Mouse (Mus musculus): Measurements from ENCODE around the gene Frrs1. TPM values are rescaled to one million over a fixed set of nuclear protein-coding genes. Genes with fewer than 3 reads are reported as not detected.
"Not testable (repeated sequence)": the region's sequence is repeated elsewhere in the genome, so short reads cannot be mapped to it uniquely, and the experiment has no call there.

The Frrs1 gene
- total RNA-seq (2021), result 1 to 10 TPM; 1.5 to 1.7 TPM
- long read RNA-seq, experiment 1, partial matches to known transcripts, result 0 of 1 reads
- long read RNA-seq, experiment 1, other reads (novel, unspliced or antisense), result 1 of 1 reads
- long read RNA-seq, experiment 2, partial matches to known transcripts, result 0 of 1 reads
- long read RNA-seq, experiment 2, other reads (novel, unspliced or antisense), result 1 of 1 reads

DNA sequence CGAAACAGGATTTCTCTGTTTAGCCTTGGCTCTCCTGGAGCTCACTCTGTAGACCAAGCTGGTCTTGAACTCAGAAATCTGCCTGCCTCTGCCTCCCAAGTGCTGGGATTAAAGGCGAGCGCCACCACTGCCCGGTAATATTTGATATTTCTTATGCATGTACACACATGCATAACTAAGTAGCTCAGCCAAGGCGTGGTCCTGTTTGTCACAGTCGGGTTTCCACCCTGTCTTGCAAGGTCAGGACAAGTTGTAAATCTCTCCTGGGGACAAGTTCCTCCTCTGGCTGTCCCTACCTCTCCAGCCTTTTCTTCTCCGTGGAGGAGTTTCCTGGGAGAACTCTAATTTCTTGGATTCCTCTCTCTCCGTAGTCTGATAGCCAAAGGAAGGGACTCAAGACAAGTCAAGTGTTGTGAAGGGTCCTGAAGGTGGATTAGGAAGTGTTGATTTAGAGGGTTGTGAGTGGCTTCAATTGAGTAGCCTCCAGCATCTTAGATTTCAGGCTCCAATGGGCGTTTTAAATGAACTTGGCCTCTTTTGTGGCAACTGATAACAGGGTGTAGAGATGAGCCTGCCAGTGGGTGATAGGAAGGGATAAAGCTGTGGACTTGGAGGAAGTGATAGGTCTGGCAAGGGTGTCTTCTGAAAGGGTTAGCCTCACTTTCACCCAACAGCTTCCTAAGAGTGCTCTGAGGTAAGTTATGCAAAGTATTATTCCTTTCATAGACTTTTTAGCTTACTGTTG lies at the start of gene Frrs1:
TSS of gene Frrs1 (plus strand) at position 524 of the 745 bp plus-strand sequence.
- DNase-seq (ENCODE audit: low spot score in 2 of 2), result no peak

DNA sequence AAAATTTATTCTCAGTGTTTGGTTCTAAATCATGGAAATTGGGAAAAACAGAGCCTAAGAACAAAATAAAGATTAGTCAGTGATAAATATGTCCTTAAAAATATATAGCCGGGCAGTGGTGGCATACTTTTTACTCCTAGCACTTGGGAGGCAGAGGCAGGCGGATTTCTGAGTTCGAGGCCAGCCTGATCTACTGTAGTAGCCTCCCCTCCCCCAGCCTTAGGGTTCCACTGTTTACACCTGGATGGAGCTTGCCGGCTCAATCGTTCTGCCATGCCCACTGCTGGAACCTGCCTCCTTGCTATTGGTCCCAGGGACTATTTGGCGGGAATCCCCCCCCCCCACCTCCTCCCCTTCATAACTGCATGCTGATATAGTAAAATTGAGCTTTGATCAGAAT lies 48.9 kb upstream of the Frrs1 start:
- not testable (repeated sequence) for DNase-seq (ENCODE audit: low spot score in 2 of 2)

DNA sequence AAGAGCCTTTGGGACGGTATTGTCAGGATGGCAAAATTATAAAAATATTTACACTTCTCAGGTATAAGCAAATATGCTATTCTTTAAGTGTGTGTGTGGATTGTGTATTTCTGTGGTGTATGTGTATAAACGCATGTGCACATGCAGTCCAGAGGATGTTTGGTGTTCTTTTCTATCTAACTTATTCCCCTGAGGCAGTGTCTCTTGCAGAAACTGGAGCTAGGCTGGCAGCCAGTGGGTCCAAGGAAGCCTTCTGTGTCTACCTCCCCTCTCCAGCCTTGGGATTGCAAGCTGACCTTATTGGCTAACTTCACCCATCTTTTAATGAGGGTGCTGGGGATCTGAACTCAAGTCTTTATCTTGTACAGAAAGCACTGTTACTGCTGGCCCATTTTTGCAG lies 46.3 kb upstream of the Frrs1 start:
- DNase-seq (ENCODE audit: low spot score in 2 of 2), result no peak

DNA sequence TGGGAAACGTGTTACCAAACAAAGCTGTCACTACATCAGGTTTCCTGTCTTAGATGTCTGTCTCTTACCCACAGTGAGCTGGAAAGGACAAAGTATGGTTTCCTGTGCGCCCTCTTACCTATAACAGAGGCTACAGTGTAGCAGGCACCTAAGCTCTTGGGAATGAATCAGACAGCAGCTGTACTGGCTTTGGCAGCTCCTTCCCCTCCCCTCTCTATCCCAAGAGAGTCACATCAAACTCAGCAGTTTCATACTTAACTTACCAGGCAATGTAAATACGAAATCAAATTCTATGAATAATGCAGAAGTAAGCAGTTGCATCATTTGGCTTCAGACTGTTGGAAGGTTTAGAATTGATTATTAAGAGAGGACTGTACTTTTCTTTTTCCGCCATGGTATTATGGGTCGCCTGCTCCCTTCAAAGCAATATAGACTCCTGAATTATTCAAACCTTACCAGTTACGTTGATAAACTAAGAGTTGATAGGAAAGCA lies 43.9 kb upstream of the Frrs1 start:
- no peak for DNase-seq (ENCODE audit: low spot score in 2 of 2)

DNA sequence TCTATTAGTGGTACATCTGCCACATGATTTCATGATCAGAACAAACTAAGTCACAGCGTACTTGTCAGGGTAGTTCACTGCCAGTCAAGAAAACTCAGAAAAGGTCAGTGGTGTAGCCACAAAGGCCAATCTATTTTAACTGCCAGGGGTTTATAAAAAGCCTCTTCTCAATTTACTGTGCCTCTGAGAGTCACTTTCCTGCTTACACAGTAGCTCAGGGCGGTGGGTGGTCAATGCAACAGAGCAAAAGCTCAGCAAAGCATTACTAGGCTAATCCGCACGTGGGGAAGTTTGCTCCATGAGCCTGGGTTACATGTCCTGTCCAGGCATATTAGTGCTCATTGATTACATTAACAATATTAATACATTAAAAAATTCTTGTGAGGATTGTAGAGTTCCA lies 43.3 kb upstream of the Frrs1 start:
- no peak for DNase-seq (ENCODE audit: low spot score in 2 of 2)

DNA sequence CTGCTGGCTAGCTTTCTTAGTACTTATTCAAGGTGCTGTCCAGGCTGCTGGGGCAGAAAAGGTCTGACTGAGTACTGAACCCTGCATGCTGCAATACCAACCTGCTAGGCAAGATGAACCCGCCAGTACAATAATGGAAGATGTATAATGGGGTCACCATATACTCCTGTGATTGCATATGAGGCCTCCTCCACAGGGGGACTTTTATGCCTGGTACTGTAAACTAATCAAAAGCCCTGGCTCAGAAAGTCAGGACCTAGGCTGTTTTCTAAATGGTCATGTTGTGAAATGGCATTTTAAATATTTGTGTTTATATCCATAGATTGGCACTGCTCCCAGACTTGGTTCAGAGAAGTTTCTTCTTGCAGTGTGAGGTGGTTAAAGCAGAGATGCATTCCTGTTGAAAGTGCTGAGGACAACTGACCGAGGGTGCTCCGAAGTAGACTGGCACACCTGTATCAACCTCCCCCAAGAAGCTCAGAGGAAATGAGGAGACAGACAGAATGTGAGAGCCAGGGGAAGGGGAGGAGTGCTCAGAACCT lies 42.5 kb upstream of the Frrs1 start:
- DNase-seq (ENCODE audit: low spot score in 2 of 2), result no peak

DNA sequence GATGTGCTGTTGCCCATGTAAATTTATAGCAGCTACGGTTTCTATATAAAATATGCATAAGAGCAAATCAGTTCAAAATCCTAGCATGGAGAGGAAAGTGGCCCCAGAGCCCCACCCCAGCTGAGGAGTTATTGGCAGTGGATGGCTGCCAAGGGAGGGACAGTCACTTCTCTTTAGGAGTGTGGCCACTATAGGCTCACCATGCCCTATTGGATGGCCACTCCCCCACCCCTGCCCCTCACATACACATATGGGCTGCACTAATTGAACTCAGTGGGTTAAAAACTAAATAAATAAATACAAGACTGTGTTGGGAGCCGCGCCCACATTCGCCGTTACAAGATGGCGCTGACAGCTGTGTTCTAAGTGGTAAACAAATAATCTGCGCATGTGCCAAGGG lies 42.0 kb upstream of the Frrs1 start:
- DNase-seq (ENCODE audit: low spot score in 2 of 2), result no peak

DNA sequence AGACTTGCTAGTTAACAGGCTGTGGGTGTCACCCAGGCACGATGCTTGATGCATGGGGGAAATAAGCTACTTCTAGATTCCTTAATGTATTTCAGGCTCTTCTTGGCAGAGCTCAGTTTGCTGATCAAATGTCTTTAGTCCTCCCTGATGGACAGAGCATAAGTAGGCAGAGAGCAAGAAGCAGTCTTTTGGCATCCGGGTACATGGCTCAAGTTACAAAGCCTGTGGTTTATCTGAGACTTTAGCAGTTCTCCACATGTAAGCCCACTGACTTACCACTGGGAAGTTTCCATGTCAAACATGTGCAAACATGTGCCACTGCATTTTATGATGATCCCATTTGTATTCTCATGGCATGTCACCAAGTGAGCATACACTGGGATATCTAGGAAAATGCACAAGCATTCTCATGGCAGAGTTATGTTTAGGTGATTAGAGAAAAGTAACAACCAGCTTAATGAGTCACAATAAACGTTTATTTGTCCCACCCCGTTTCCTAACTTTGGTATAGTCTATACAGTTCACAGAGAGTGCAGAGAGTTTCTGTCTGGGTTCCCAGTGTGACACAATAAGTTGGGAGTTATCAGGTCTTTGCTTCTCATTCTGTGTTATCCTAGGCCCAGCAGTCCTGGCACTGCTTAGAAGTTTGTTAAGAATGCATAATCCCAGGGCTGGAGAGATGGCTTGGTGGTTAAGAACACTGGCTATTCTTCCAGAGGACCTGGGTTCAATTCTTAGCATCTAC lies 32.6 kb upstream of the Frrs1 start:
- DNase-seq (ENCODE audit: low spot score in 2 of 2), result no peak

DNA sequence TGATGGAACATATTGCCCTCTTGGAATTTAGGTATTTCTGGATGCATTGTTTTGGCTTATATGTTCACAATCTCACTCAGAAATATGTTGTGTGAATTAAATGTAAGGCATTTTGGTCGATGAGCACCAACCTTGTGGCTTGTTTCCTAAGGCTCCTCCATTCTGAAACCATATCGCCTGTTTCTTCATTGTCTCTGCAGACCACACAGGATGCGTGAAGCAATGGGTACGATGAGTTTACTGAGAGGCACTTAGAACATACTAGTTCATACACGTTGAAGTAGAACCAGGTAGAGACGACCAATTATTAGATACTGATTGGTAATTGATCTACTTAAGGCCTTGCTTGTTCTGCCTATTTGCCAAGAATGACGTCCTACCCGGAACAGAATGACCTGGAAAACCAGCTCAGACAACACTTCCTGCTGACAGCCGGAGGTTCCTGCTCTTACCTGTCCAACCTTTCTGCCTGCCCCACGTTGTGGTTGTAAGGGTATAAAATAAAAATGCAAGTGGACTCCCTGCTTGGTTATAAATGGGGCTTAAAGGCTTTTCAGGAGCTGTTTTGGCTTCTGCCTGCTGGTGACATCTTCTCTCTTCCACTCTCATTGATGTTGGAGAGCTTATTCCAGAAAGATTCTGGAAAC lies 29.9 kb upstream of the Frrs1 start:
- DNase-seq (ENCODE audit: low spot score in 2 of 2), result no peak

DNA sequence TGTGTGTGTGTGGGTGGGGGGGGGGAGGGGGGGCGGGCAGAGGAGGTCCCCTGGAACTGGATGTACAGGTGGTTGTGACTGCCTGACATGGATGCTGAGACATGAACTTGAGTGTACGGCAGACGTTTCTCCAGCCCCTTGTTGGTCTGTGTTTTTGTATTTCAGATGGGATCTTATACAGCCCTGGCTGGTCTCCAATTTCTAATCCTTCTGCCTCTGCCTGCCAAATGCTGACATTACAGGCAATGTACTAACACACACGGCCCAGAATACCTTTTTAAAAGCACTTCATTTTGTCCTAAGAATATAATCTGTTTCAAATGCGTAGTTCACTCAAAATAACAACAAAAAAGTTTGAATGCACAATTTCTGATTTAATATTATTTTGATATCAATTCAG lies 27.9 kb upstream of the Frrs1 start:
- DNase-seq (ENCODE audit: low spot score in 2 of 2), result no peak

DNA sequence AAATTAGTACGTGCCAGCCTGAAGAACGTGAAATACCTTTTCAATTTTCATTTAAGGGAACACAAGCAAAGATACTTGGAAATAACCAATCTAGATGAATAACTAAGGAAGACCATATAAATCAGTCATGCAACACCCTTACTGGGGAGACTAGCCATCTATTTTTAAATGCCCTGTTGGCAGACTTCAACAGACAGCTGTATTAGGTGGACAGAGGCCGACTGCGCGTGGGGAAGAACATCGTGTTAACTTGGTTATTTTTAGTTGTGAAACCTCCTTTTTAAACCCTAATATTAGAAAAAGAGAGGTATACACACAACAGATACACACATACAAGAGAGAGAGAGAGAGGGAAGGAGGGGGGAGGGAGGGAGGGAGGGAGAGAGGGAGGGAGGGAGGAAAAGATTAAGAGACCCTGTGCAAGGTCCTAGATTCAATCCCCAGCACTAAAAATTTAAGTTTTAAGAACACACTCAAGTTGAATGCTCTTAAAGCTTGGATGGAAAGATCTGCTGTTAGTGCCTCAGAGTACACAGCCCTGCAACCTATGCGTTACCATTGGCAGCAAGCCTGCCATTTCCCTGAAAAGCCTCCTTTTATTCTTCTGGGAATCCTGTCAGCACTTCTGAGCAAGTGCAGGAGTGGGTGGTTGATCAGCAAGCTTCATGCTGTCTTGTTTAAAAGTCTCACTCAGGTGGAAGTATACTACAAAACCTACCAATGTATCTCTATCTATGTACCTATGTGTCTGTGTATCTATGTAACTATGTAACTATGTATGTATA lies 26.5 kb upstream of the Frrs1 start:
- no peak for DNase-seq (ENCODE audit: low spot score in 2 of 2)

DNA sequence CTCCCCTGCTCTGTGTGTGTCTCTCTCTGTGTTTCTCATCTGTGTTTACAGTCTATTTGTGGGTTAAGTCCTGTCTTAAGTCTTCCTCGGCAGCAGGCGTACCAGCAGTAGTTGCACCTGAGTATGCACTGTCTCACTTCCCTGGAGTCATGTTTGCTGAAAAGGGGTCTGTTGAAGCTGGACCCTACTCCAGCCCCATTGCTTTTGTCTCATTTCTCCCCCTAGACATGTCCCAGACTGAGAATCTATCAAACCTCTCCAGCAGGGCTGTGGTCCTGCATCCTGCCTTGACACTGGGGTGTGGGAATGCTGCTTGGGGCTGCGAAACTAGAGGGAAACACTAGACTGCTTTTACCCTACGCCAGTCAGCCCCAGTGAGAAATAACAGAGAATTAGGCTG lies 25.8 kb upstream of the Frrs1 start:
- DNase-seq (ENCODE audit: low spot score in 2 of 2), result no peak

DNA sequence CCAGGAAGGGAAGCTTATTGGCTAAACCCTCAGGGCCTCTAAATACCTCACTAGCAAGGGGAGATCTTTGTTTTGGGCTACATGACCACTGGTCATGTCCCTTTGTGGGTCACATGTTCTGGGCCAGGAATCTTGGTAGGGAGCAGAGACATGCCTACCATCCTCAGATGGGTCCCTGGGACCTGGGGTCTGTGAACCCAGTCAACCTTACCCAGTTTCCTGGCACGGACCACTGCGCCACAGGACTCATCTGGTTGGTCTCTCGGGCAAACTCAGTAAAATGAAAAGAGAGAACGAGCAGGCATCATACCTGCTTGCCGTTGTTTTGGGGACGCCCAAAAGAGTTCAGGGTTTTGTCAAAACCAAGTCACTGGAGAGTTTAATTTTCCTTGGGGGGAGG lies 25.0 kb upstream of the Frrs1 start:
- no peak for DNase-seq (ENCODE audit: low spot score in 2 of 2)

DNA sequence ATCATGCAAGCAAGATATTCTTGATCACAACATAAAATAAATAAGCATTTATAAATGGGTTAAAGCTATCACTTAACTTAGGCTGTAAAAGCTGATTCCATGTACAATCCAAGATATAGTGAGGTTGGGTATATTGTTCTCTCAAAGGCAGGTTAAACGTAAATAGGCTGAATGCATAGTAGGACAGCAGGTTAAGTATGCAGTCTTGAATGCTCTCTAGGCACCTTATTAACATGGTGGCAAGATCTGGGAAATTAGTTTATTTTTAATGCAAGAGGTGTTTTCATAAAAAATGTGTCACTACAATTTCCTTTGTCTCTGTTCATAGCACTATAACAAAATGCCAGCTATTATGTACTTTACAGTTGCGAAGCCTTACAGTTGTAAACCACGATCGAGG lies 23.9 kb upstream of the Frrs1 start:
- no peak for DNase-seq (ENCODE audit: low spot score in 2 of 2)

DNA sequence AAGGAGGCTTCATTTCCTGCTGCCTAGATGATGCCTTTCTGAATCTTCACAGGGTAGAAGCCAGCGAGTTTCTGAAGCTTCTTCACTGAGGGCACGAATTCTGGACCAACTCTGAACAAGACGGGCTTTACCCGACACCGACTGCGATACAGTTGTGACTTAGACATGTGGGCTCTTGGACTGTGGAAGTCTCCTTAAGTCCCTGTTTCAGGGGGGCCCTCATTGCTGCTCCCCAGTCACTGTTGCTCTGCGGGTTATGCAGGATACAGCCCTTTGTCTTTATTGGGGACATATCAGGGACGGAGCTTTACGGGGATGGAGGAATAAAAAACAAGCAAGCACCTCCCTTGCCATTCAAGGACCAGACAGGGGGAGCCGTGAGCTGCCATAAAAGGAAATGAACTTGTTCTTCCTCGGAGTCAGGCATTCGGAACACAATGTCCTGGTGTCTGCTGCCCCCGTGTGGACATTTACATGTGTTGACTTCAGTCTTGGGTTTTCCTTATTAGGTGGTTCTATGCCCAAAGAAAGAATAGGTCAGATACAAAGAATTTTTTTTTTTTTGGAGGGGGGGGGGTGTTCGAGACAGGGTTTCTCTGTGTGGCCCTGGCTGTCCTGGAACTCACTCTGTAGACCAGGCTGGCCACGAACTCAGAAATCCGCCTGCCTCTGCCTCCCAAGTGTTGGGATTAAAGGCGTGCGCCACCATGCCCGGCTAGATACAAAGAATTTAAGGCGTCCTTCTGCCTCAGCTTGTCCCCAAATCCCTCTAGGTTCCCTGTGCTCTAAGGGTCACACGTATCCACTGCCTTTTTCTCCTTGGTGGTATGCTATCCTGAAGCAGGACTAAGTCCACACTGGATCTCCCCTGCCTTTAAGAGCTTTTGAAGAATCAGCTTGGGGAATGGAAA lies 23.2 kb upstream of the Frrs1 start:
- DNase-seq (ENCODE audit: low spot score in 2 of 2), result peak; percentile 83 to 92

DNA sequence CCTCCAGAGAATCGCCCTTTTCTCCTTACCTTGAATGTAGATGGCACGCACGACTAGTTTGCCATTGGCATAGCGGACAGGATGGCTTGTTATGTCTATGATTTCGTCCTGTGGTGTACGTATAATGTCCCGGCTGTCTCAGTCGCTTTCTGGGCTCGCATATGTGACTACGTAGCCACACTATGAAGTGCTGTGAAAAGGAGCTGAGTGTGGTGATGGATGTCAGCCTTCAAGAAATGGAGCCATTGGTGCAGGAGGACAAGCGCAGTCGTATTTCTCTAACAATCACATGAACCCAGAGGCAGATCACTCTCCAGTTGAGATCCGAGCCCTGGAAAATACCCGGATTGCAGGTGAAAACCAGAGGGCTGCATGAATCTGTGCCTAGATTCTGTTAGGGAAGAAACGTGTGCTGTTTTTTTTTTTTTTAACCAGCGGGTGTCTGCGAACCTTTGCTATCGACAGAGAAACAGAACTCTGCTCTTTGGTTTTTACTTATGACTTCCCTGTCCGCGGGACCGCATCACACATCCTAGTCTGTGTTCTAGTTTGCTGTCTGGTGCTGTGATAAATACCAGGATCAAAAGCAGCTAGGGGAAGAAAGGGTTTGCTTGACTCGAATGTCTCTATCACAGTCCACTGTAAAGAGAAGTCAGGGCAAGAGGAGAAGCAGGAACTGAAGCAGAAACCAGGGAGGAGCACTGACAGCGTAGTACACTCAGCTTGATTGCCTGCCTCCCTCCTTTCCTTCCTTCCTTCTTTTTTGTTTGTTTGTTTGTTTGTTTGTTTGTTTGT lies 22.4 kb upstream of the Frrs1 start:
- no peak for DNase-seq (ENCODE audit: low spot score in 2 of 2)

DNA sequence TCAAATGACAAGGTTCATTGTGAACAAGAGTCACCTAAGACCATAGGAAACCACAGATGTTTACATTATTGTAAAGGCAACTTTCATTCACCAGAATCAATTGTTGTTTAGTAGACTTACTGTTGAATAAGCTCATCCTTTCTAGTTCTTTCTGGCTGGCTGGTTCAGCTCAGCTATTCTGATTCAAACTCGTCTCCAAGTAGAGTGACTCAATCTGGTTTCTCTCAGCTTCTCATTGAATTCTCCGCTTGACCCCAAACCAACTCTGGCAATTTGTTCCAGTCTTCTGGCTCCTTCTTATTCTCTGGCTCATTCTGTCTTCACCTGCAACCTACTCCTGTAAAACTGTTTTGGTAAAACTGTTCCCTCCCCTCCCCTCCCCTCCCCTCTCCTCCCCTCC lies 18.0 kb upstream of the Frrs1 start:
- no peak for DNase-seq (ENCODE audit: low spot score in 2 of 2)

DNA sequence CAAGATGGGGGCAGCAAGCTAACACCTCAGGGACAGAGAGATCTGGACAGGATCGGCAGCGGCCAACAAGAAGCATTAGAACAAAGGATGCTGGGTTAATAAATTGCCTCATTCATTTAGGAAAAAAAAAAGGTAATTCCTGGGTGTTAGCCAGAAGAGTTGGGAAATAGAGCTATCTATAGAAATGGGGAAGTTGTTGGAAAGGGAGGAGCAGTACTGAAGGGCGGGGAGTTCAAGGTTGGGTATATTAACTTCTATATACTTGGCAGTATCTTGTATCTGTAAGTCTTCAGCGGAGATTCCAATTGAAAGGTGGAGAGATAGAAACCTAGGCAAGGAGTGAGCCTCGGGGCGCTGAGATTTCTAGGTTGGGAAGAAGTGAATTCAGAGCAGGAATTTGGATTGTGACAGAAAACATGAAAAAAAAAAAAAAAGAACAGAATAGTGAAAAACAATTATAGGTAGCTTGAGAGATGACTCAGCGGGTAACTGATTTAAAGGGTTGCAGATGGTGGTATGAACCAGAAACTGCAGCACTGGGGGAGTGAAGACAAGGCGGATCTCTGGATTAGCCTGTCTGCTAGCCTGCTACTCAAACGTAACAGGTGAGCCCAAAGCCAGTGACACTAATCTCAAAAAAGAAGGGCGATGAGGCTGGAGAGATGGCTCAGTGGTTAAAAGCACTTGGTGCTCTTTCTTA lies 14.2 kb upstream of the Frrs1 start:
- DNase-seq (ENCODE audit: low spot score in 2 of 2), result no peak
